Mouse (Mus musculus): ENCODE measurements around the gene Cnnm2. TPM values are rescaled to one million over a fixed set of nuclear protein-coding genes. Genes with fewer than 3 reads are reported as not detected.

Cnnm2 gene
- polyA plus RNA-seq, 1 experiment from 2014 or later, result 4.1 TPM

DNA sequence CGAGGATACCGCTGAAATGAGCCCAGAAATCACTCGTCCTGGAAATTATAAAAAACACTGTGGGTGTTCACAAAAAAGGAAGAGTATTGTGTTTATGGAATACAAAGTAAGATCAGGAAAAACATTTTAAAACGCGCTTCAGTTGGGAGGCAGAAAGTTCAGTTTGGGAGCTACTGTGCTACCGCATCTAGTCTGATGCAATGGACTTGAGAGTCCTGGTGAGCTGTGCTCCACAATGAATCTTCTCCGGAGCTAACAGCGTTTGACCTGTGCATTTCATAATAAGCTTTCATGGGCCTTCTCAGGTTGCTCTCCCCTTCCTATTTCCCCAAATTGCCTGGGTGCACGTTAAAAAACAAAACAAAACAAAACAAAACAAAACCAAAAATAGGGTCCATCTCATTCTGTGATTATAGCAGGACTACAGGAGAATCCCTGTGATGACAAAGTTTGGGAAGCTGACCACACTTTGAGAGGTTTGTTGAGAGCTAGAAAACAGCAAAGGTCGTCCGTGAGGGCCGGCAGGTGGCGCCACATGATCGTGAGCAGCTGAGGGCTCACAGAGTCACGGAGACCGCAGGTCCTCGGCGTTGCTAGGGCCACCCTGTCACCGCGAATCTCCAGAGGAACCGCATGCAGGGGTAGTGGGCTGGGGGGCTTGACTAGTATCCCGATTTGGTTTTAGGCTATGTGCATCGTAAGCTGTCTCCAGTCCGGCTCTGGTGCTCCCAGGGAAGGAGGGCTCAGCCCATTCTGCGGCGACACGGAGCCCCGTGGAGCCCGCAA lies 828 bp upstream of the Cnnm2 start:
- Histone ChIP-seq H3K9me3 (replicated peaks) (no peaks in the 10 kb centered on the region), H3K27me3 (peaks cover 17% of the 10 kb centered on the region), H3K4me3 (replicated peaks) (peak overlapping the region; percentile 80), H3K9ac (no peak overlapping the region), H3K27ac (replicated peaks) (peak overlapping the region; percentile 79), H3K4me1 (peaks cover 26% of the 10 kb centered on the region), H3K4me2 (replicated peaks) (peak overlapping the region; percentile 100), H3K36me3 (no peaks in the 10 kb centered on the region)
- WGBS, result 17% methylated on average over 29 of the region's 29 CpGs
- peak; percentile 61 for ATAC-seq (ENCODE audit: insufficient number of reproducible peaks, low FRiP score, low TSS enrichment, low read depth)

DNA sequence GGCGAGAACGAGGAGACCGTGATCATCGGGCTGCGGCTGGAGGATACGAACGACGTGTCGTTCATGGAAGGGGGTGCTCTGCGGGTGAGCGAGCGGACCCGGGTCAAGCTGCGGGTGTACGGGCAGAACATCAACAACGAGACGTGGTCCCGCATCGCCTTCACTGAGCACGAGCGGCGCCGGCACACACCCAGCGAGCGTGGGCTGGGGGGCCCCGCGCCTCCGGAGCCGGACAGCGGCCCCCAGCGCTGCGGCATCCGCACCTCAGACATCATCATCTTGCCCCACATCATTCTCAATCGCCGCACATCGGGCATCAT lies 535 bp downstream of the Cnnm2 start:
- Histone ChIP-seq H3K9me3 (replicated peaks) (no peaks in the 10 kb centered on the region), H3K4me2 (replicated peaks) (peak overlapping the region; percentile 100), H3K4me1 (peaks cover 26% of the 10 kb centered on the region), H3K27ac (replicated peaks) (peak overlapping the region; percentile 72), H3K9ac (peak overlapping the region; percentile 67), H3K36me3 (no peaks in the 10 kb centered on the region), H3K4me3 (replicated peaks) (peak overlapping the region; percentile 80), H3K27me3 (peaks cover 17% of the 10 kb centered on the region)
- under 1% methylated on average over 36 of the region's 36 CpGs for WGBS
- ATAC-seq (ENCODE audit: insufficient number of reproducible peaks, low FRiP score, low TSS enrichment, low read depth), result no peak

GRCm38 (mm10) chr19:46762291-46762991 lies 1.0 kb downstream of the Cnnm2 start:
- Histone ChIP-seq H3K27me3 (peaks cover 17% of the 10 kb centered on the region), H3K27ac (replicated peaks) (no peak overlapping the region), H3K4me3 (replicated peaks) (peak overlapping the region; percentile 80), H3K9ac (peak overlapping the region; percentile 67), H3K9me3 (replicated peaks) (no peaks in the 10 kb centered on the region), H3K4me2 (replicated peaks) (peak overlapping the region; percentile 100), H3K36me3 (no peaks in the 10 kb centered on the region), H3K4me1 (peaks cover 26% of the 10 kb centered on the region)
- WGBS, result under 1% methylated on average over 50 of the region's 50 CpGs
- no peak for ATAC-seq (ENCODE audit: insufficient number of reproducible peaks, low FRiP score, low TSS enrichment, low read depth)

DNA sequence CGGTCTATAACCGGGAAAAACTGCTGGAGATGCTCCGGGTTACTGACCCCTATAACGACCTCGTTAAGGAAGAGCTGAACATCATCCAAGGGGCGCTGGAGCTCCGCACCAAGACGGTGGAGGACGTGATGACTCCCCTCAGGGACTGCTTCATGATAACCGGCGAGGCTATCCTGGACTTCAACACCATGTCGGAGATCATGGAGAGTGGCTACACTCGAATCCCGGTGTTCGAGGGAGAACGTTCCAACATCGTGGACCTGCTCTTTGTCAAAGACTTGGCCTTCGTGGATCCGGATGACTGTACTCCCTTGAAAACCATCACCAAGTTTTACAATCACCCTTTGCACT lies 1.6 kb downstream of the Cnnm2 start:
- H3K36me3 ChIP-seq, result no peaks in the 10 kb centered on the region
- H3K27ac ChIP-seq (replicated peaks), result no peak overlapping the region
- peak overlapping the region; percentile 80 for H3K4me3 ChIP-seq (replicated peaks)
- no peak for ATAC-seq (ENCODE audit: insufficient number of reproducible peaks, low FRiP score, low TSS enrichment, low read depth)
- no peak overlapping the region for H3K9ac ChIP-seq
- H3K9me3 ChIP-seq (replicated peaks), result no peaks in the 10 kb centered on the region
- H3K4me2 ChIP-seq (replicated peaks), result peak overlapping the region; percentile 100
- under 1% methylated on average over 19 of the region's 19 CpGs for WGBS
- H3K27me3 ChIP-seq, result peaks cover 17% of the 10 kb centered on the region
- H3K4me1 ChIP-seq, result peaks cover 26% of the 10 kb centered on the region

DNA sequence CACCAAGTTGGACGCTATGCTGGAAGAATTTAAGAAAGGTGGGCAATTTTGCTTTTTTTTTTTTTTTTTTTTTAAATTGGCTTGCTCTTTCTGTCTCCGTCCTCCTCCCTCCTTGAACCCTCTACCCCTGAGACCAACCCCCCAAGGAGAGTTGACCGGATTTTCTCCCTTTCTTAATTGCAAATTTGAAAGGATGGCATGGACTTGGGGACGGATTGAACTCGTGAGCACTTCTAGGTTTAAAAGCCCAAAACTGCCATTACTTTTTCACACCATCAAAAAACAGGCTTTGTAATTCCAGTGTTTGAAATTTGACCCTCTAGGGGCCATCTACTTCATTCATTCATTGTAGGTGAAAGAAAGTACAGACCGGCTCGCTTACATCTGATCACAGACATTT lies 2.0 kb downstream of the Cnnm2 start:
- ATAC-seq (ENCODE audit: insufficient number of reproducible peaks, low FRiP score, low TSS enrichment, low read depth), result no peak
- peak overlapping the region; percentile 80 for H3K4me3 ChIP-seq (replicated peaks)
- 24% methylated on average over 7 of the region's 7 CpGs for WGBS
- H3K9me3 ChIP-seq (replicated peaks), result no peaks in the 10 kb centered on the region
- H3K27me3 ChIP-seq, result peaks cover 17% of the 10 kb centered on the region
- peak overlapping the region; percentile 100 for H3K4me2 ChIP-seq (replicated peaks)
- H3K4me1 ChIP-seq, result peaks cover 26% of the 10 kb centered on the region
- H3K9ac ChIP-seq, result no peak overlapping the region
- H3K36me3 ChIP-seq, result no peaks in the 10 kb centered on the region
- H3K27ac ChIP-seq (replicated peaks), result no peak overlapping the region

GRCm38 (mm10) chr19:46763932-46764762 lies 2.8 kb downstream of the Cnnm2 start:
- no peaks in the 10 kb centered on the region for H3K36me3 ChIP-seq
- no peak overlapping the region for H3K9ac ChIP-seq
- 0 out of 2 replicates have a peak overlapping the region, but pooled peaks have one; percentile 2 for H3K4me3 ChIP-seq (replicated peaks)
- no peak overlapping the region for H3K27ac ChIP-seq (replicated peaks)
- H3K4me1 ChIP-seq, result peaks cover 26% of the 10 kb centered on the region
- H3K27me3 ChIP-seq, result peaks cover 17% of the 10 kb centered on the region
- 68% methylated on average over 12 of the region's 12 CpGs for WGBS
- no peak for ATAC-seq (ENCODE audit: insufficient number of reproducible peaks, low FRiP score, low TSS enrichment, low read depth)
- H3K4me2 ChIP-seq (replicated peaks), result 0 out of 2 replicates have a peak overlapping the region, but pooled peaks have one; percentile 10
- no peaks in the 10 kb centered on the region for H3K9me3 ChIP-seq (replicated peaks)

DNA sequence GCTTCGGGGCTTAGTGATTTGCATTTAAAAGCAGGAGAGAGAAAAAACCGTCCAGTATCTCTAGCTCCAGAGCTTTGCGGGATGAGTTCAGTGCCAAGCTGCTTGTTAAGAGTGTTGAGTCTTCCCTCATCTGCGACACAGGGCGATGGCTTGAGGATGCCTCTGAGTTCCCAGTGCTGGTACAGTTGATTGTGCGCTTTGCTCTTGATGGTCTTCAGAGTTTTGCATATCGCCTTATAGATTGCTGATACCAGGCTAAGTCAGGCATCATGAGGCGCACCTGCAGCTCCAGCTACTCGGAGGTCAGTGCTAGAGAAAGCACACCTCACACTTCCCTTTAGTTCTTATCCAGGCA lies 3.3 kb downstream of the Cnnm2 start:
- no peak for ATAC-seq (ENCODE audit: insufficient number of reproducible peaks, low FRiP score, low TSS enrichment, low read depth)
- no peak overlapping the region for H3K27ac ChIP-seq (replicated peaks)
- H3K4me1 ChIP-seq, result peaks cover 26% of the 10 kb centered on the region
- no peak overlapping the region for H3K9ac ChIP-seq
- H3K9me3 ChIP-seq (replicated peaks), result no peaks in the 10 kb centered on the region
- H3K4me3 ChIP-seq (replicated peaks), result no peak overlapping the region
- no peaks in the 10 kb centered on the region for H3K36me3 ChIP-seq
- H3K4me2 ChIP-seq (replicated peaks), result 0 out of 2 replicates have a peak overlapping the region, but pooled peaks have one; percentile 10
- H3K27me3 ChIP-seq, result peaks cover 17% of the 10 kb centered on the region
- 70% methylated on average over 9 of the region's 9 CpGs for WGBS

- Histone ChIP-seq H3K27me3 (peaks cover 17% of the 10 kb centered on the region; the same call in 1 of the 2 replicates), H3K27ac (replicated peaks) (no peak overlapping the region)
- 69% methylated on average over 5 of the region's 5 CpGs for WGBS
These were observed 4.7 kb downstream of the Cnnm2 start for GRCm38 (mm10) chr19:46766125-46766524.

GRCm38 (mm10) chr19:46769759-46770158 lies 8.4 kb downstream of the Cnnm2 start:
- WGBS, result 85% methylated on average over 11 of the region's 11 CpGs
- Histone ChIP-seq H3K4me2 (replicated peaks) (no peak overlapping the region), H3K36me3 (no peaks in the 10 kb centered on the region), H3K4me1 (peaks cover 2% of the 10 kb centered on the region; the same call in 1 of the 2 replicates), H3K9ac (no peak overlapping the region), H3K4me3 (replicated peaks) (no peak overlapping the region), H3K27me3 (no peaks in the 10 kb centered on the region), H3K9me3 (replicated peaks) (no peaks in the 10 kb centered on the region), H3K27ac (replicated peaks) (no peak overlapping the region)
- no peak for ATAC-seq (ENCODE audit: insufficient number of reproducible peaks, low FRiP score, low TSS enrichment, low read depth)

More at GRCm38 (mm10) chr19:46766125-46766524, 4.7 kb downstream of the Cnnm2 start:
- no peaks in the 10 kb centered on the region for H3K36me3 ChIP-seq
- H3K4me2 ChIP-seq (replicated peaks), result no peak overlapping the region
- no peaks in the 10 kb centered on the region for H3K9me3 ChIP-seq (replicated peaks)
- H3K4me1 ChIP-seq, result peaks cover 26% of the 10 kb centered on the region
- ATAC-seq (ENCODE audit: insufficient number of reproducible peaks, low FRiP score, low TSS enrichment, low read depth), result no peak
- H3K9ac ChIP-seq, result no peak overlapping the region
- no peak overlapping the region for H3K4me3 ChIP-seq (replicated peaks)

DNA sequence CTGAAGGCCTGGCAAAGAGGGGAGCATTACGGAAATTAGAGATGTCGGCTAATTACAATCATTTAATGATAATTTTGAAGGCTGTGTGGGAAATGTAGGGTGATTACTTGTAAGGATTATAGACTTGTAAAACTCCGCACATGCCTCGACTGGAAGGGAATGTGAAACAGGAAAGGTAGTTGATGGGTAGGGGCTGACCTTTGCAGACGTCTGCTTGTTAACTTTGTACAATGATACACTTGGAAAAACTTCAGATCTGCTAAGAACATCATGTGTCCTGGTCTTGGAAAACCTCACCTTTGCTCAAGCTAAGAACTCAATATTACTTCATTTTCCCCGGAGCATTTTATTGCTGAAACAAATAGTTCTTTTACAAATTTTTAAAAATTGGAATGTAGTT lies 10.4 kb downstream of the Cnnm2 start:
- H3K4me2 ChIP-seq (replicated peaks), result no peak overlapping the region
- ATAC-seq (ENCODE audit: insufficient number of reproducible peaks, low FRiP score, low TSS enrichment, low read depth), result no peak
- H3K4me3 ChIP-seq (replicated peaks), result no peak overlapping the region
- H3K27me3 ChIP-seq, result no peaks in the 10 kb centered on the region
- no peak overlapping the region for H3K9ac ChIP-seq
- no peak overlapping the region for H3K27ac ChIP-seq (replicated peaks)
- no peaks in the 10 kb centered on the region for H3K36me3 ChIP-seq
- WGBS, result 60% methylated on average over 6 of the region's 6 CpGs
- H3K4me1 ChIP-seq, result no peaks in the 10 kb centered on the region
- H3K9me3 ChIP-seq (replicated peaks), result no peaks in the 10 kb centered on the region

DNA sequence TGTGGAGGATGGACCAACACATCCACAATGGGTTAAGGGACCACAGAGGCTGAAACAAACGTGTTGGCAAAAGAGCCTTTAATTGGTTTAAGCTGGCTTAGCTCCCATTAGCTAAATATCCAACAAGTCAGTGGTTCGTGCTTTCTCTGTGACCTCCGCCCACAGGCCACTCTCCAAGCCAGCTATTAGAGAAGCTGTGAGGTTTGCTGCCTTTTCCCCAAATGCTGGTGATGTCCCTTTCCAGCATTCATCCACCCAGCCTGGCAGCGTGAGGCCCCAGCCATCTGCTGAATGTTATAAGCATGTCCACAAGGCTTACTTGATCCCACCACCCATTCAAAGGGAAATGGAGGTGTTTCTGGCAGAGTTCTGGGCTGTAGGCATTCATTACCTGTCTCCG lies 15.0 kb downstream of the Cnnm2 start:
- no peaks in the 10 kb centered on the region for H3K9me3 ChIP-seq (replicated peaks)
- no peak overlapping the region for H3K9ac ChIP-seq
- WGBS, result 48% methylated on average over 5 of the region's 5 CpGs
- no peaks in the 10 kb centered on the region for H3K36me3 ChIP-seq
- no peaks in the 10 kb centered on the region for H3K27me3 ChIP-seq
- H3K4me1 ChIP-seq, result no peaks in the 10 kb centered on the region
- H3K27ac ChIP-seq (replicated peaks), result no peak overlapping the region
- no peak overlapping the region for H3K4me3 ChIP-seq (replicated peaks)
- no peak for ATAC-seq (ENCODE audit: insufficient number of reproducible peaks, low FRiP score, low TSS enrichment, low read depth)
- H3K4me2 ChIP-seq (replicated peaks), result no peak overlapping the region

All from embryonic facial prominence, embryonic 15.5 days (tissue).